Mouse (Mus musculus) ES-E14 (cell line): ENCODE measurements around the gene Pnisr. TPM values are rescaled to one million over a fixed set of nuclear protein-coding genes. Genes with fewer than 3 reads are reported as not detected.

Experiments
- DNase-seq: peaks from one replicate; pipeline ENCODE4 v3.0.0-alpha.2; 2013; ENCODE audit warnings: low read depth, low spot score
- H3K27ac ChIP-seq: 2 replicates; pipeline ENCODE4 v1.5.1; 2012; ENCODE audit warnings: low read depth, mild to moderate bottlenecking, low read length, moderate library complexity, mixed read lengths; ENCODE audit not compliant: poor library complexity, insufficient read depth, severe bottlenecking
- H3K36me3 ChIP-seq: 2 replicates; pipeline ENCODE4 v1.6.1; 2012; ENCODE audit warnings: mild to moderate bottlenecking, low read length, moderate library complexity, mixed read lengths; ENCODE audit not compliant: control insufficient read depth, poor library complexity, insufficient read depth, severe bottlenecking
- H3K4me1 ChIP-seq, 2 experiments: fragments of 150-350 bp in 1 of 2; sonication (generic) in 1 of 2; 2 replicates each; pipeline ENCODE4 v1.6.1; 2012; ENCODE audit warnings: low read length in 2 of 2, mild to moderate bottlenecking in 1 of 2, mixed read lengths in 1 of 2; ENCODE audit not compliant: control insufficient read depth in 2 of 2, insufficient read depth in 2 of 2, poor library complexity in 1 of 2
- H3K4me3 ChIP-seq, 2 experiments: fragments of 150-350 bp in 1 of 2; sonication (generic) in 1 of 2; 2 replicates each; pipeline ENCODE4 v1.5.1; 2012; ENCODE audit warnings: low read length in 2 of 2, low read depth in 1 of 2, mild to moderate bottlenecking in 1 of 2, mixed read lengths in 1 of 2; ENCODE audit not compliant: insufficient read depth in 1 of 2, poor library complexity in 1 of 2, severe bottlenecking in 1 of 2
- H3K9ac ChIP-seq: 2 replicates; pipeline ENCODE4 v1.6.1; 2012; ENCODE audit warnings: low read depth, mild to moderate bottlenecking, low read length, mixed read lengths; ENCODE audit not compliant: poor library complexity, insufficient read depth, severe bottlenecking
- H3K9me3 ChIP-seq: fragments of 150-350 bp; sonication (generic); 2 replicates; pipeline ENCODE4 v1.6.1; 2012; ENCODE audit warnings: low read depth, mild to moderate bottlenecking, low read length; ENCODE audit not compliant: control insufficient read depth, insufficient read depth
- CHD2 ChIP-seq: IDR thresholded peaks from 2 replicates; pipeline ENCODE4 v1.6.1; 2014; ENCODE audit warnings: mild to moderate bottlenecking, low read depth, low read length, inconsistent platforms
- HCFC1 ChIP-seq: IDR thresholded peaks from 2 replicates; pipeline ENCODE4 v1.6.1; 2012; ENCODE audit warnings: low read length, inconsistent platforms, borderline replicate concordance; ENCODE audit not compliant: insufficient read depth
- MAFK ChIP-seq: IDR thresholded peaks from 2 replicates; pipeline ENCODE4 v1.6.1; 2014; ENCODE audit warnings: mild to moderate bottlenecking, low read depth, low read length, inconsistent platforms; ENCODE audit not compliant: insufficient read depth
- ZC3H11A ChIP-seq: IDR thresholded peaks from 2 replicates; pipeline ENCODE4 v1.6.1; 2012; ENCODE audit warnings: low read depth, mild to moderate bottlenecking, inconsistent platforms, low read length, borderline replicate concordance
- ZNF384 ChIP-seq: IDR thresholded peaks from 2 replicates; pipeline ENCODE4 v1.6.1; 2012; ENCODE audit warnings: low read depth, low read length, inconsistent platforms
- in situ Hi-C, 2 experiments: fragments of 600-800 bp; cut with MboI; formaldehyde crosslinking; loops; one replicate each; pipeline ENCODE4 v1.15.1; 2025; ENCODE audit warnings: low sequenced_read_pairs in 2 of 2, inconsistent platforms in 1 of 2; ENCODE audit not compliant: unreplicated experiment in 2 of 2
- total RNA-seq: library from RNA; depleted of rRNA; stranded (reverse); fragments of 300-350 nt; gene quantifications from 2 replicates; pipeline ENCODE4 v1.2.3, GENCODE M21; 2012

The Pnisr gene
- total RNA-seq, 1 experiment, result 76.7 TPM

GRCm38 (mm10) chr4:21810608-21811007 is 36.8 kb upstream of the Pnisr start:
- Histone ChIP-seq H3K4me1 (no peaks in the 10 kb centered on the region; a peak in 1 of 4 replicates), H3K9ac (no peak overlapping the region), H3K4me3 (no peak overlapping the region), H3K36me3 (peaks cover 3% of the 10 kb centered on the region), H3K9me3 (no peaks in the 10 kb centered on the region; the same call in 1 of the 2 replicates), H3K27ac (no peak overlapping the region)
- TF ChIP-seq CHD2 (no peak), MAFK (no peak), HCFC1 (no peak), ZNF384 (no peak), ZC3H11A (no peak)
- no peak for DNase-seq
- in situ Hi-C loops, result no loop called here

- in situ Hi-C loops, result no loop called here
- no peak overlapping the region for H3K27ac ChIP-seq
- no peak for DNase-seq
- H3K9ac ChIP-seq, result no peak overlapping the region
- peaks cover 5% of the 10 kb centered on the region for H3K36me3 ChIP-seq
- H3K4me3 ChIP-seq, result no peak overlapping the region
- TF ChIP-seq ZNF384, result no peak
- TF ChIP-seq MAFK, result peak; percentile 82
- H3K9me3 ChIP-seq, result no peaks in the 10 kb centered on the region; the same call in 1 of the 2 replicates
- H3K4me1 ChIP-seq, result no peaks in the 10 kb centered on the region; a peak in 1 of 4 replicates
These were observed 34.7 kb upstream of the Pnisr start for GRCm38 (mm10) chr4:21812635-21813034.

GRCm38 (mm10) chr4:21814029-21814428 is 33.4 kb upstream of the Pnisr start:
- H3K36me3 ChIP-seq, result peaks cover 8% of the 10 kb centered on the region
- TF ChIP-seq CHD2 (no peak), ZC3H11A (peak; percentile 72; the same call in 1 of the 2 replicates), ZNF384 (no peak), HCFC1 (no peak), MAFK (no peak)
- in situ Hi-C loops, result no loop called here

GRCm38 (mm10) chr4:21826616-21827015 is 20.8 kb upstream of the Pnisr start:
- H3K36me3 ChIP-seq, result peaks cover 6% of the 10 kb centered on the region
- H3K4me1 ChIP-seq, result no peaks in the 10 kb centered on the region
- no peak overlapping the region for H3K27ac ChIP-seq
- in situ Hi-C loops, result no loop called here
- H3K9me3 ChIP-seq, result no peaks in the 10 kb centered on the region
- H3K4me3 ChIP-seq, result no peak overlapping the region
- DNase-seq, result no peak
- TF ChIP-seq ZNF384, result no peak
- no peak for TF ChIP-seq HCFC1
- TF ChIP-seq MAFK, result no peak
- TF ChIP-seq CHD2, result no peak
- TF ChIP-seq ZC3H11A, result no peak
- H3K9ac ChIP-seq, result no peak overlapping the region

More at GRCm38 (mm10) chr4:21814029-21814428, 33.4 kb upstream of the Pnisr start:
- no peak overlapping the region for H3K4me3 ChIP-seq
- DNase-seq, result peak; percentile 66
- no peaks in the 10 kb centered on the region; the same call in 1 of the 2 replicates for H3K9me3 ChIP-seq
- H3K4me1 ChIP-seq, result no peaks in the 10 kb centered on the region; a peak in 1 of 4 replicates
- no peak overlapping the region for H3K9ac ChIP-seq
- no peak overlapping the region for H3K27ac ChIP-seq

GRCm38 (mm10) chr4:21832844-21833243 is 14.5 kb upstream of the Pnisr start:
- H3K4me3 ChIP-seq, result no peak overlapping the region
- no peaks in the 10 kb centered on the region for H3K36me3 ChIP-seq
- H3K4me1 ChIP-seq, result no peaks in the 10 kb centered on the region
- TF ChIP-seq ZNF384 (no peak), ZC3H11A (no peak), MAFK (no peak), HCFC1 (no peak), CHD2 (no peak)
- in situ Hi-C loops, result no loop called here
- no peak overlapping the region for H3K27ac ChIP-seq
- peak; percentile 49 for DNase-seq
- H3K9ac ChIP-seq, result no peak overlapping the region
- no peaks in the 10 kb centered on the region for H3K9me3 ChIP-seq
